Mouse (Mus musculus): ENCODE data around the gene Gsn. TPM values are rescaled to one million over a fixed set of nuclear protein-coding genes. Genes with fewer than 3 reads are reported as not detected.

Gsn gene
- total RNA-seq, 2 experiments from 2014 or later = 136 to 137 TPM

- no peak for DNase-seq (ENCODE audit: low spot score in 2 of 2)
Observed at GRCm38 (mm10) chr2:35252733-35253132, 3.4 kb upstream of the Gsn start.

- no peak for DNase-seq (ENCODE audit: low spot score in 2 of 2)
Observed at GRCm38 (mm10) chr2:35253751-35254150, 2.4 kb upstream of the Gsn start.

GRCm38 (mm10) chr2:35255004-35255403 lies 1.2 kb upstream of the Gsn start:
- no peak for DNase-seq (ENCODE audit: low spot score in 2 of 2)

GRCm38 (mm10) chr2:35255462-35255861 lies 718 bp upstream of the Gsn start:
- no peak for DNase-seq (ENCODE audit: low spot score in 2 of 2)

- no peak for DNase-seq (ENCODE audit: low spot score in 2 of 2)
Observed at GRCm38 (mm10) chr2:35256932-35257331, 752 bp downstream of the Gsn start.

- DNase-seq (ENCODE audit: low spot score in 2 of 2) = no peak
Observed at GRCm38 (mm10) chr2:35257886-35258285, 1.7 kb downstream of the Gsn start.

- no peak for DNase-seq (ENCODE audit: low spot score in 2 of 2)
Observed at GRCm38 (mm10) chr2:35258590-35258989, 2.4 kb downstream of the Gsn start.

GRCm38 (mm10) chr2:35259338-35260080 lies 3.3 kb downstream of the Gsn start:
- no peak for DNase-seq (ENCODE audit: low spot score in 2 of 2)

- DNase-seq (ENCODE audit: low spot score in 2 of 2) = no peak
Observed at GRCm38 (mm10) chr2:35260291-35260690, 4.1 kb downstream of the Gsn start.

- DNase-seq (ENCODE audit: low spot score in 2 of 2) = no peak
Observed at GRCm38 (mm10) chr2:35264095-35264494, 7.9 kb downstream of the Gsn start.

GRCm38 (mm10) chr2:35265296-35265695 lies 9.1 kb downstream of the Gsn start:
- no peak for DNase-seq (ENCODE audit: low spot score in 2 of 2)

- no peak for DNase-seq (ENCODE audit: low spot score in 2 of 2)
Observed at GRCm38 (mm10) chr2:35265775-35266174, 9.6 kb downstream of the Gsn start.

GRCm38 (mm10) chr2:35266251-35266905 lies 10.2 kb downstream of the Gsn start:
- DNase-seq (ENCODE audit: low spot score in 2 of 2) = no peak

- no peak for DNase-seq (ENCODE audit: low spot score in 2 of 2)
Observed at GRCm38 (mm10) chr2:35267156-35267875, 11.1 kb downstream of the Gsn start.

- no peak for DNase-seq (ENCODE audit: low spot score in 2 of 2)
Observed at GRCm38 (mm10) chr2:35267876-35268566, 11.8 kb downstream of the Gsn start.

GRCm38 (mm10) chr2:35269136-35269535 lies 13.0 kb downstream of the Gsn start:
- no peak for DNase-seq (ENCODE audit: low spot score in 2 of 2)

GRCm38 (mm10) chr2:35269716-35270260 lies 13.6 kb downstream of the Gsn start:
- no peak for DNase-seq (ENCODE audit: low spot score in 2 of 2)

- no peak for DNase-seq (ENCODE audit: low spot score in 2 of 2)
Observed at GRCm38 (mm10) chr2:35270531-35270984, 14.4 kb downstream of the Gsn start.

GRCm38 (mm10) chr2:35271817-35272216 lies 15.6 kb downstream of the Gsn start:
- DNase-seq (ENCODE audit: low spot score in 2 of 2) = no peak

- no peak for DNase-seq (ENCODE audit: low spot score in 2 of 2)
Observed at GRCm38 (mm10) chr2:35272881-35273280, 16.7 kb downstream of the Gsn start.

GRCm38 (mm10) chr2:35273536-35273935 lies 17.4 kb downstream of the Gsn start:
- DNase-seq (ENCODE audit: low spot score in 2 of 2) = no peak

All from adrenal gland, postnatal 4 days (tissue).